Mouse (Mus musculus): Measurements from ENCODE around the gene Rfng. TPM values are rescaled to one million over a fixed set of nuclear protein-coding genes. Genes with fewer than 3 reads are reported as not detected.
"Not testable (repeated sequence)": the region's sequence is repeated elsewhere in the genome, so short reads cannot be mapped to it uniquely, and the experiment has no call there.

Rfng gene
- total RNA-seq, 2 experiments from 2014 or later = 13.2 to 13.3 TPM

DNA sequence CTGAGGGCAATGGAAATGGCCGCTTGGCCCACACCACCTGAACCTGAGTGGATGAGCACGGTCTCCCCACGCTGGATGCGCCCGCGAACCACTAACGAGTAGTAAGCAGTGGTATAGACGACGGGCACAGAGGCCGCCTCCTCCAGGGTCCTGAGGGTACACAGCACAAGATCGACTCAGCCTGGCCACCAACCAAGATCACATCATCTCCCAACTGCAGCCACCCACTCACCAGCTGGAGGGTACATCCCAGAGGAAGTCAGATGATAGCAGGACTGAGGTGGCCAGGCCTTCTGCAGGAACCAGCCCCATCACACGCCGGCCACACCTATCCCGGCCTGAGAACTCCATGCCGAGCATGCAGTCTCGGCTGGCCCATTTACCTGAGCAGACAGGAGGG lies 28.1 kb upstream of the Rfng start:
- no peak for DNase-seq

- no peak for DNase-seq
Measured at GRCm38 (mm10) chr11:120808010-120808409, 24.0 kb upstream of the Rfng start.

DNA sequence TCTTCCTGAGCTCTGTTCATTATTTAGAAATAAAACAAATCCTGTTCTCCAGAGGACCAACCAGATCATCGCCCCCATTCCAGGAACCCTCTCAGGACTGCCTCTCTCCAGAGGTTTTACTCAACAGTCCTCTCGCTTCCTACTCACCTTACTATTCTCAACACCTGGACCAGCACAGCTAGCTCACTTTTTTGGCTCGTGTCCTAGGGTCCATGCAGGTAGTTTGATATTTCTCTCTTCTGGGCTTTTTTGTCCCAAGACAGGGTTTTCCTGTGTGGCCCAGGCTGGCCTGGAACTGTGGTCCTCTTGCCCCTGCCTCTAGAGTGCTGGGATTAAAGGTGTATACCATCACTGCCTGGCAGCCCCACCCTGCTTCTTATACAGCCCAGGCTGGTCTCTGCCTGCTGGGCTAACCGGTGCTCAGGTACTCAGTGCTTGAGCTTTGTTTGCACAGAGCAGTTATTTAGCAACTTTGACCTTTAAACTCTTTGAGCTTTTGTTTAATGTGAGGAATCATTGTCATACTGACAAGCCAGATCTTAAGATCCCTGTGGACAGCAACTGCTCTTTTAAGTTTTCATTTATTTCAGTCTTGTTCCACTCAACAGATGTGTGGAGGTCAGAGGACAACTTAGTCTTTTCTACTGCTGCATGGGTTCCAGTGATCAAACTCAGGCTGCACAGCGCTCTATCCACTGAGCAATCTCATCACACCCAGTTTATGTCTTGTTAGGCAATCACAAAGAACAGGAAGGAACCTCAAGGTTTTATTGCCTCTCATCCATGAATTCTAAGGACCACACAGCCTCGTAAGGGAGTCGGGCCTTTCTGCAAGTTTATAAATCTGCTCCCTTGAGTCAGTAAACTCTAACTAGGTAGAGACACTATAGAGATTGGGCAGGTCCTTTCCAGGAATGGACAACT lies 21.6 kb upstream of the Rfng start:
- no peak for DNase-seq

DNA sequence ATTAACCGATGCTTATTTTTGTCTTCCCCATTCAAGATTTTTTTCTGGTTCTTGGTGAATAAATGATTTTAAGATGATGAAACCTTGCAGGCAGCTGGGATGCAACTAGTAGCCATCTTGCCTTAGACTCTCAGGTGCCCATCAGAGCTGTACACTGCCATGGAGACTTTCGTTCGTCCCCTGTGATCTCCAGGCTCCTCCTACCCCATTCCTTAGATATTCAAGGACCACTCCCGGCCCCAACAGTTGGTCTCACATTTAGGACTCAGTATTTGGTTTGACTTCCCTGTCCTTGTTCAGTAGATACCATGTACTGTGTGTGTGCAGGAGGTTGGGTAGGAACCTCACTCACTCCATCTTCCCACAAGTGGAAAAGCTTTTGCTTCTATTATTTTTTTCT lies 20.8 kb upstream of the Rfng start:
- no peak for DNase-seq

DNA sequence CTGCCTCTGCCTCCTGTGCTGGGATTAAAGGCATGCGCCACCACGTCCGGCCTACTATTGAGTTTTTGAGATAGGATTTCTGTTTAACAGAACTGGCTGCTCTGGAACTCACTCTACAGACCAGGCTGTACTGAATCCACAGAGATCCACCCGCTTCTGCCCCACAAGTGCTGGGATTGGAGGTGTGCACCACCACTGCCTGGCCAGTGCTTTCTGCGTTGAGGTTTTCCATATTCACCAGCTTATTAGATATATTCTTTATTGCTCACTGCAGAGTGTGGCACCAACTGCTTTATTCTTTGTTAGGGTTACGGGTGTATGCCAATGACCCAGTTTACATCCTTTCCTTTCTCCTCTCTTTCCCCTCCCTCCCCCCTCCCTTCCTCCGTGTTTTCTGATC lies 20.3 kb upstream of the Rfng start:
- DNase-seq = no peak

GRCm38 (mm10) chr11:120800061-120800904 lies 16.3 kb upstream of the Rfng start:
- peak; percentile 94 for DNase-seq

DNA sequence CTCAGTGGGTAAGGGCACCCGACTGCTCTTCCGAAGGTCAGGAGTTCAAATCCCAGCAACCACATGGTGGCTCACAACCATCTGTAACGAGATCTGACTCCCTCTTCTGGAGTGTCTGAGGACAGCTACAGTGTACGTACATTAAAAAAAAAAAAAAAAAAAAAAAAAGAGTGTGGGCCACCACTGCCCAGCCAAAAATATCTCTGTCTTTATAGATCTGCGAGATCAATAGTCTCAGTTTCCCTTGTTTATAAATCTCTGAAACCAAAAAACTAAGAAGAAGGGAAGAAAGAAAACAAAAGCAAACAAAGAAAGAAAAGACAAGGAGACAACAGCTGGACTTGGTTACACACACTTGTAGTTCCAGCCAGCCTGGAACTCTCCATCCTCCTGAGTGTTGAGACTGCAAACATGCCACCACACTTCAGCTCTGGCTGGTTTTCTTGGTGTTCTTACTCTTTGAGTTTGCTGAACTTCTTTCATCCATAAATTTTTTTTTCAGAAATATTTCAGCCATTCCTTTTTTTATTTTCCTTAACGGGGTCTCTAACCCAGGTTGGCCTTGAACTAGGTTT lies 15.4 kb upstream of the Rfng start:
- DNase-seq = no peak

GRCm38 (mm10) chr11:120798244-120798643 lies 14.2 kb upstream of the Rfng start:
- no peak for DNase-seq

GRCm38 (mm10) chr11:120796614-120796946 lies 12.6 kb upstream of the Rfng start:
- no peak for DNase-seq

DNA sequence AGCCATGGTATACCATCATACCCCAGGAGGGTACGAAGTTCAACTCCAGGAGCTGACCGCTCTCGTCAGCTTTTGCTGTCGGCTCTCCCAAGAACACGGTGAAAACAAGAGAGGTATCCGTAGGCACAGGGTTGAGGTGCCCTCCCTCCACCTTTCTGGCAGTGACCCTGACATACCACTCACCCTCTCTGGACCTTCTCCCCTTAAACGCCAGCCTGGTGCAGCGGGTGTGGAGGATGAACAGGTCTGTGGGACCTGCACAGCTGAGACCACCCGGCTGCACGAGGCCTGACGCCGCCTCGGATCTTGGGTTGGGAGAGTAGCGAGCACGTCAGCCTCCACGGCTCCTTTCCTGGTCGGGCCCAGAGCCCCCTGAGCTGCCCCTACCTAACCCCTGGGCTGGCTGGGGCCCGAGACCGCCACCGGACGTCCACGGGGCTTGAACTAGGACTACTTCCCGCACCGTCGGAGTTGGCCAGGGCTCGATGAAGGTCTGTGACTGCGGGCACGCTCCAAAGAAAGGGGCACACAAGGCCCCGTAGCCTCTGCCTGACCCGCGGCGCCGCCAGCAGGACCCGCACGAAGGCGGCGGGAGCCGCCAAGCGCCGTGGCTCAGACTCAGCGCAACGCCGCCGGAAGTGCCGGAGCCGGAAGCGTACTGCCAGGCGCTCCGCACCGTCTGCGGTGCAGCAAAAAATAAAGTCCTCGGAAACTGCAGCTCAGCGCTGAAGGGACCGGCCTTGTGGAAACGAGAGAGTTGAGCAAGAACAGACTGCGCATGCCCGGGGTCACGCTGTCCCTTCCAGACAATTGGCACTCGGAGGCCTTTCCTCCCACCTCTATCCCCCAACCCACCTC lies 12.0 kb upstream of the Rfng start, which contains the start of gene Dus1l:
Dus1l (minus strand) TSS at position 648 of the 858 bp plus-strand sequence.
- DNase-seq = peak; percentile 99

DNA sequence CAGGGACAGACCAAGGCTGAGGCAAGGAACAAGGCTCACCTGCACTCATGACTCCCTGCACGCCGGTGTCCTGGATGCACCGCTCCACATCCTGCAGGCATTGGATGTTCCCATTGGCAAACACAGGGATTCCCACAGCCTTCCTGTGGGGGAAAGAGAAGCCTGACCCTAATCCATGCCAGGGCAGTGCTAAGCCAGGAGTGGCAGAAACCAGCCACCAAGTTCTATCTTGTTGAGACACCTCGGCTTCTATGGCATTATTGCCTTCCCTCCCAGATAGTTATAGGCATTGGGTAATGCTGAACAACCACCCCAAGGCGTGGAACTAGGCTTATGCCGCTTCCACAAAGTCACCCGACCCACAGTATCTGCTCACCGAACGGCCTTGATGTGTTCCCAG lies 8.6 kb upstream of the Rfng start:
- DNase-seq = no peak

- DNase-seq = no peak
Measured at GRCm38 (mm10) chr11:120789810-120790209, 5.8 kb upstream of the Rfng start.

GRCm38 (mm10) chr11:120789355-120789754 lies 5.3 kb upstream of the Rfng start:
- DNase-seq = no peak

GRCm38 (mm10) chr11:120788460-120788859 lies 4.5 kb upstream of the Rfng start:
- DNase-seq = not testable (repeated sequence)

GRCm38 (mm10) chr11:120785145-120785544 lies 1.1 kb upstream of the Rfng start:
- DNase-seq = no peak

- DNase-seq = peak; percentile 28
Measured at GRCm38 (mm10) chr11:120783426-120784063, 462 bp downstream of the Rfng start.

- not testable (repeated sequence) for DNase-seq
Measured at GRCm38 (mm10) chr11:120781361-120781760, 2.6 kb downstream of the Rfng start.

DNA sequence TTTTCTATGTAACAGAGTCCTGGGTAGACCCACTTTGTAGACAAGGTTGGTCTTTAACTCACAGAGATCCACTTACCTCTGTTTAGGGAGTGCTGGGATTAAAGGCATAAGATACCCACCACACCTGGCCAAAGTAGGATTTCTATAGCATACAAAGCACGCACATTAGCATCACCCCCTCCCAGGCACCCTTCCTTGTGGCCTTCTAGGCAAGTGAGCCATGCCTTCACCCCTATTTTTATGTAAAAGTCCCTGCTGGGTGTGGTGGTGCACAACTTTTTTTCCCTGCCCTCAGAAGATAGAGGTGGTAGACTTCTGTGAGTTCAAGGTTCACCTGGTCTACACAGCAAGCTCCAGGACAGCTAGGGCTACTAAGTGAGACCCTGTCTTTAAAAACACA lies 4.1 kb downstream of the Rfng start:
- no peak for DNase-seq

GRCm38 (mm10) chr11:120777123-120777522 lies 6.9 kb downstream of the Rfng start:
- peak; percentile 4 for DNase-seq

- peak; percentile 99 for DNase-seq
Measured at GRCm38 (mm10) chr11:120775774-120776469, 8.1 kb downstream of the Rfng start.
